Comparison of ENCODE assay signal across 8 mouse cellular contexts in genomic region chr11:116387086-116388071, GRCm38 (mm10). TPM values are rescaled to one million over a fixed set of nuclear protein-coding genes. Genes with fewer than 3 reads are reported as not detected.
DNase-seq lines count a peak whose midpoint lies in the region; ATAC-seq and TF ChIP-seq lines count a peak whose summit lies in the region.

No protein-coding gene starts in this region.

- dilution Hi-C loops in CH12.LX (cut with MboI; ENCODE audit: extremely low pct_ligation_motif_present, extremely low pct_unique_long_range_greater_than_20kb, low sequenced_read_pairs): no loop called here

- H3K36me3 ChIP-seq in CH12.LX (replicated peaks in 1 of 2; ENCODE audit: control insufficient read depth in 1 of 2, insufficient read depth in 1 of 2, low read length in 1 of 2): peaks cover 0 to 3% of the 10 kb centered on the region in 2 experiments
- 0 out of 2 replicates have a peak, but pooled peaks cover 8% of the 10 kb centered on the region for H3K36me3 ChIP-seq in forebrain, postnatal 0 days (ENCODE audit: insufficient read depth)
- no peaks in the 10 kb centered on the region for H3K36me3 ChIP-seq in kidney, embryonic 16.5 days (ENCODE audit: insufficient read depth, low read length)
- H3K36me3 ChIP-seq in midbrain, embryonic 16.5 days (ENCODE audit: control insufficient read depth, insufficient read depth, low read length): no peaks in the 10 kb centered on the region

- peak overlapping the region; percentile 95 for H3K27ac ChIP-seq in CH12.LX (ENCODE audit: insufficient read depth, low read depth)
- H3K27ac ChIP-seq in forebrain, postnatal 0 days (ENCODE audit: low read depth, low read length): peak overlapping the region; percentile 45
- peak overlapping the region; percentile 93 for H3K27ac ChIP-seq in kidney, embryonic 16.5 days (ENCODE audit: low read length)
- 0 out of 2 replicates have a peak overlapping the region, but pooled peaks have one; percentile 46 for H3K27ac ChIP-seq in midbrain, embryonic 16.5 days (ENCODE audit: low read length)

- TF ChIP-seq POLR2A in CH12.LX (IDR thresholded peaks at IDR 0.05; ENCODE audit: low read depth, low read length): peak; percentile 85

- H3K4me2 ChIP-seq in CH12.LX (ENCODE audit: insufficient read depth, low read depth, poor library complexity, severe bottlenecking): peak overlapping the region; percentile 52
- H3K4me2 ChIP-seq in forebrain, postnatal 0 days (ENCODE audit: low read depth): no peak overlapping the region
- peak overlapping the region; percentile 42 for H3K4me2 ChIP-seq in kidney, embryonic 16.5 days (replicated peaks; ENCODE audit: low read depth, low read length)
- H3K4me2 ChIP-seq in midbrain, embryonic 16.5 days (ENCODE audit: low read length): 0 out of 2 replicates have a peak overlapping the region, but pooled peaks have one; percentile 4

- peak; percentile 71 for TF ChIP-seq EP300 in CH12.LX (IDR thresholded peaks at IDR 0.05; ENCODE audit: low read length)

- peak overlapping the region in 1 of 3 experiments; percentile 15 for H3K4me3 ChIP-seq in CH12.LX (replicated peaks in 1 of 3; ENCODE audit: low read depth in 2 of 3, low read length in 2 of 3, poor library complexity in 1 of 3)
- H3K4me3 ChIP-seq in forebrain, postnatal 0 days (ENCODE audit: low read depth, low read length): no peak overlapping the region
- H3K4me3 ChIP-seq in kidney, embryonic 16.5 days (ENCODE audit: low read length): peak overlapping the region; percentile 18
- H3K4me3 ChIP-seq in midbrain, embryonic 16.5 days (ENCODE audit: low read depth, low read length): no peak overlapping the region

- TF ChIP-seq RAD21 in CH12.LX (IDR thresholded peaks at IDR 0.05; ENCODE audit: low read depth, low read length): peak; percentile 7; the same call in 1 of the 2 replicates

- peak overlapping the region; percentile 54 for H3K9ac ChIP-seq in CH12.LX (ENCODE audit: insufficient read depth, low read depth)
- no peak overlapping the region for H3K9ac ChIP-seq in forebrain, postnatal 0 days
- peak overlapping the region; percentile 59 for H3K9ac ChIP-seq in kidney, embryonic 16.5 days (replicated peaks; ENCODE audit: low read length)
- peak overlapping the region; percentile 34; the same call in 1 of the 2 replicates for H3K9ac ChIP-seq in midbrain, embryonic 16.5 days (ENCODE audit: low read depth, low read length)

- peak; percentile 76 for DNase-seq in CH12.LX (ENCODE audit: extremely low read depth)
- DNase-seq in adrenal gland, adult 8-10 months: peak; percentile 53
- DNase-seq in forebrain, postnatal 0 days: no peak
- no peak for DNase-seq in layer of hippocampus, adult 11-12 months (ENCODE audit: low spot score)
- no peak for DNase-seq in urinary bladder, adult 18-20 months (ENCODE audit: low spot score in 2 of 2)
- no peak for DNase-seq in urinary bladder, adult 2 months (ENCODE audit: low spot score)

- in situ Hi-C loops in CH12.LX (cut with MboI; ENCODE audit: low pct_ligation_motif_present, low pct_unique_long_range_greater_than_20kb, low sequenced_read_pairs): no loop called here

- H3K9me3 ChIP-seq in CH12.LX (replicated peaks; ENCODE audit: low read length): no peaks in the 10 kb centered on the region
- H3K9me3 ChIP-seq in forebrain, postnatal 0 days (ENCODE audit: low read length): no peaks in the 10 kb centered on the region
- H3K9me3 ChIP-seq in kidney, embryonic 16.5 days (ENCODE audit: low read length): no peaks in the 10 kb centered on the region
- no peaks in the 10 kb centered on the region for H3K9me3 ChIP-seq in midbrain, embryonic 16.5 days (replicated peaks; ENCODE audit: control insufficient read depth, low read length, poor library complexity, severe bottlenecking)

- ATAC-seq in forebrain, postnatal 0 days: no peak
- peak; percentile 92 for ATAC-seq in kidney, embryonic 16.5 days (ENCODE audit: low FRiP score, low TSS enrichment)
- ATAC-seq in midbrain, embryonic 16.5 days: no peak

- peak in 1 of 2 experiments; percentile 10; a peak in 1 of 4 replicates for TF ChIP-seq CTCF in CH12.LX (conservative IDR thresholded peaks at IDR 0.05 in 1 of 2, IDR thresholded peaks at IDR 0.05 in 1 of 2; ENCODE audit: low read depth in 2 of 2, low read length in 2 of 2)
- no peak for TF ChIP-seq CTCF in forebrain, postnatal 0 days (IDR thresholded peaks at IDR 0.05; ENCODE audit: low read depth)

- peaks cover 5% of the 10 kb centered on the region; the same call in 1 of the 2 replicates for H3K79me2 ChIP-seq in CH12.LX (replicated peaks; ENCODE audit: control insufficient read depth, extremely low read depth, insufficient read depth, poor library complexity, severe bottlenecking)

- WGBS in forebrain, postnatal 0 days: 26% methylated on average over 15 of the region's 16 CpGs
- WGBS in kidney, embryonic 16.5 days: 7% methylated on average over 14 of the region's 16 CpGs
- WGBS in midbrain, embryonic 16.5 days: 21% methylated on average over 14 of the region's 16 CpGs

- no peaks in the 10 kb centered on the region for H3K27me3 ChIP-seq in CH12.LX (replicated peaks)
- no peaks in the 10 kb centered on the region for H3K27me3 ChIP-seq in forebrain, postnatal 0 days (ENCODE audit: insufficient read depth, low read length)
- H3K27me3 ChIP-seq in kidney, embryonic 16.5 days (ENCODE audit: insufficient read depth, low read length): no peaks in the 10 kb centered on the region
- H3K27me3 ChIP-seq in midbrain, embryonic 16.5 days (ENCODE audit: control insufficient read depth, insufficient read depth, low read depth, low read length): no peaks in the 10 kb centered on the region

- peaks cover 20 to 36% of the 10 kb centered on the region in 2 experiments for H3K4me1 ChIP-seq in CH12.LX (ENCODE audit: control insufficient read depth in 1 of 2, insufficient read depth in 2 of 2)
- 0 out of 2 replicates have a peak, but pooled peaks cover 3% of the 10 kb centered on the region for H3K4me1 ChIP-seq in forebrain, postnatal 0 days (ENCODE audit: insufficient read depth)
- H3K4me1 ChIP-seq in kidney, embryonic 16.5 days (ENCODE audit: insufficient read depth, low read length): peaks cover 27% of the 10 kb centered on the region
- peaks cover 14% of the 10 kb centered on the region for H3K4me1 ChIP-seq in midbrain, embryonic 16.5 days (ENCODE audit: control insufficient read depth, insufficient read depth, low read length)

TF ChIP-seq in CH12.LX, 34 proteins besides CTCF, POLR2A, EP300 and RAD21 (continues in another document):
- TF ChIP-seq KAT2A (IDR thresholded peaks at IDR 0.05; ENCODE audit: insufficient replicate concordance, low read length) (no peak), MEF2A (IDR thresholded peaks at IDR 0.05; ENCODE audit: borderline replicate concordance, low read depth, low read length) (peak; percentile 82), UBTF (IDR thresholded peaks at IDR 0.05; ENCODE audit: low read depth, low read length) (no peak), BHLHE40 (IDR thresholded peaks at IDR 0.05; ENCODE audit: low read depth, low read length) (peak; percentile 96), MAFK (IDR thresholded peaks at IDR 0.05; ENCODE audit: insufficient replicate concordance, low read length) (peak; percentile 24; the same call in 1 of the 2 replicates), SMC3 (IDR thresholded peaks at IDR 0.05; ENCODE audit: low read depth, low read length) (no peak), ZC3H11A (IDR thresholded peaks at IDR 0.05; ENCODE audit: low read depth, low read length) (no peak), ETS1 (conservative IDR thresholded peaks at IDR 0.05; ENCODE audit: low read depth, low read length) (peak; percentile 74), IRF4 (IDR thresholded peaks at IDR 0.05; ENCODE audit: low read depth, low read length) (peak; percentile 76), TCF12 (IDR thresholded peaks at IDR 0.05; ENCODE audit: low read depth, low read length) (peak; percentile 72), PAX5 (IDR thresholded peaks at IDR 0.05; ENCODE audit: low read length) (no peak), RCOR1 (conservative IDR thresholded peaks at IDR 0.05; ENCODE audit: low read depth, low read length) (peak; percentile 89), ZKSCAN1 (IDR thresholded peaks at IDR 0.05; ENCODE audit: borderline replicate concordance, low read depth, low read length) (no peak)

RNA-seq across cellular contexts. Expression of gene Rnf157, which starts 25.5 kb away (rescaled TPM):
- total RNA-seq in CH12.LX (2012; rRNA removed): 17.2 and 39.3 TPM in 2 replicates
- total RNA-seq in CH12.LX (2014; rRNA removed): 7.2 and 8.7 TPM in 2 replicates
- 8.7 and 10.9 TPM in 2 replicates for polyA plus RNA-seq in CH12.LX (2012; ENCODE audit: insufficient read length, low read depth)
- total RNA-seq in adrenal gland, adult 8-10 months (2022): 10 to 100 TPM in 2 of 4 experiments, 1 to 10 TPM in 2; 4.8 to 16.9 (median 9.3) TPM
- 92.7 and 105 TPM in 2 replicates for total RNA-seq in forebrain, postnatal 0 days (2014; rRNA removed)
- polyA plus RNA-seq in forebrain, postnatal 0 days (2015; fragmentation: Nextera tagmentation; extraction: Ambion mirVana): 47.3 and 56.7 TPM in 2 replicates
- polyA plus RNA-seq in kidney, embryonic 16.5 days (2015; fragmentation: Nextera tagmentation; extraction: Ambion mirVana): 6.1 and 6.8 TPM in 2 replicates
- 32.3 and 41.8 TPM in 2 replicates for polyA plus RNA-seq in midbrain, embryonic 16.5 days (2015; fragmentation: Nextera tagmentation; extraction: Ambion mirVana)
- 5.0 and 8.3 TPM in 2 replicates for polyA plus RNA-seq in urinary bladder, adult 2 months (2012; rRNA removed)

RNA-seq across cellular contexts. Expression of gene Ubald2, which starts 46.5 kb away (rescaled TPM):
- total RNA-seq in CH12.LX (2012; rRNA removed) (321 and 436 TPM in 2 replicates), CH12.LX (2014; rRNA removed) (291 and 336 TPM in 2 replicates)
- 222 and 228 TPM in 2 replicates for polyA plus RNA-seq in CH12.LX (2012; ENCODE audit: insufficient read length, low read depth)
- total RNA-seq in adrenal gland, adult 8-10 months (2022): 10 to 100 TPM; 26.1 to 36.2 (median 29.8) TPM
- 88.0 and 127 TPM in 2 replicates for total RNA-seq in forebrain, postnatal 0 days (2014; rRNA removed)
- 50.6 and 68.5 TPM in 2 replicates for polyA plus RNA-seq in forebrain, postnatal 0 days (2015; fragmentation: Nextera tagmentation; extraction: Ambion mirVana)
- 51.2 and 51.4 TPM in 2 replicates for polyA plus RNA-seq in kidney, embryonic 16.5 days (2015; fragmentation: Nextera tagmentation; extraction: Ambion mirVana)
- polyA plus RNA-seq in midbrain, embryonic 16.5 days (2015; fragmentation: Nextera tagmentation; extraction: Ambion mirVana): 36.2 and 36.3 TPM in 2 replicates
- 89.8 and 104 TPM in 2 replicates for polyA plus RNA-seq in urinary bladder, adult 2 months (2012; rRNA removed)

RNA-seq across cellular contexts. Expression of gene Foxj1, which starts 52.2 kb away (rescaled TPM):
- total RNA-seq in CH12.LX (2012; rRNA removed) (0.67 and 2.6 TPM in 2 replicates), CH12.LX (2014; rRNA removed) (2.0 and 3.0 TPM in 2 replicates)
- polyA plus RNA-seq in CH12.LX (2012; ENCODE audit: insufficient read length, low read depth): 0.12 and 0.26 TPM in 2 replicates
- total RNA-seq in adrenal gland, adult 8-10 months (2022): under 1 TPM in 2 of 4 experiments, not detected in 2; 0.09 to 0.21 TPM
- total RNA-seq in forebrain, postnatal 0 days (2014; rRNA removed): 24.8 and 37.6 TPM in 2 replicates
- polyA plus RNA-seq in forebrain, postnatal 0 days (2015; fragmentation: Nextera tagmentation; extraction: Ambion mirVana): 15.7 and 19.9 TPM in 2 replicates
- 2.7 and 3.5 TPM in 2 replicates for polyA plus RNA-seq in kidney, embryonic 16.5 days (2015; fragmentation: Nextera tagmentation; extraction: Ambion mirVana)
- 12.1 and 13.6 TPM in 2 replicates for polyA plus RNA-seq in midbrain, embryonic 16.5 days (2015; fragmentation: Nextera tagmentation; extraction: Ambion mirVana)
- 0.24 and 0.34 TPM in 2 replicates for polyA plus RNA-seq in urinary bladder, adult 2 months (2012; rRNA removed)

Comparison
In these comparisons a context has a peak if more than half of its experiments do, and no peak if none do; other contexts are left out.
1. DNase-seq: peak in CH12.LX (single experiment) and adrenal gland, adult 8-10 months (single experiment); none in forebrain, postnatal 0 days (single experiment), layer of hippocampus, adult 11-12 months (single experiment), urinary bladder, adult 18-20 months (0 of 2) and urinary bladder, adult 2 months (single experiment).
2. H3K27ac ChIP-seq: peak in every context shown above with its lines; median percentile 95 in CH12.LX; 93 in kidney, embryonic 16.5 days; 46 in midbrain, embryonic 16.5 days; 45 in forebrain, postnatal 0 days.